Mouse (Mus musculus) kidney, adult 2 months (tissue): Measurements from ENCODE around the gene Pak1.
"Not testable (repeated sequence)": the region's sequence is repeated elsewhere in the genome, so short reads cannot be mapped to it uniquely, and the experiment has no call there.

Experiments
- CTCF ChIP-seq: fragments of 200-500 bp; conservative IDR thresholded peaks from 2 replicates; pipeline ENCODE4 v1.5.1; 2011; ENCODE audit warnings: low read depth, mild to moderate bottlenecking, control low read depth, low read length, moderate library complexity, mixed read lengths; ENCODE audit not compliant: insufficient read depth, insufficient read length
- POLR2A ChIP-seq: fragments of 200-500 bp; IDR thresholded peaks from one replicate; pipeline ENCODE4 v1.6.1; 2011; ENCODE audit warnings: low read depth, low read length, control low read depth

- not testable (repeated sequence) for TF ChIP-seq POLR2A, CTCF
Measured at GRCm38 (mm10) chr7:97849557-97849956, 61.2 kb downstream of the Pak1 start.
